Mouse (Mus musculus) forebrain, embryonic 15.5 days (tissue): ENCODE results near the gene Mpp2. TPM values are rescaled to one million over a fixed set of nuclear protein-coding genes. Genes with fewer than 3 reads are reported as not detected.

ENCODE experiments used
- ATAC-seq: fragments of 200-750 bp; cut with Nextera tagmentation; replicated peaks from 2 replicates; pipeline ENCODE4 v1.8.0; 2017; ENCODE audit warnings: mild to moderate bottlenecking, moderate TSS enrichment, moderate library complexity
- H3K27ac ChIP-seq: fragments of 300-500 bp; sonication (generic); replicated peaks from 2 replicates; pipeline ENCODE4 v1.5.1; 2015; ENCODE audit warnings: mild to moderate bottlenecking, inconsistent platforms
- H3K27me3 ChIP-seq: fragments of 300-500 bp; sonication (generic); 2 replicates; pipeline ENCODE4 v1.6.1; 2015; ENCODE audit warnings: inconsistent platforms
- H3K36me3 ChIP-seq: fragments of 300-500 bp; sonication (generic); 2 replicates; pipeline ENCODE4 v1.6.1; 2015; ENCODE audit warnings: mild to moderate bottlenecking, inconsistent platforms
- H3K4me1 ChIP-seq: fragments of 300-500 bp; sonication (generic); 2 replicates; pipeline ENCODE4 v1.6.1; 2015; ENCODE audit warnings: inconsistent platforms
- H3K4me2 ChIP-seq: fragments of 300-500 bp; sonication (generic); replicated peaks from 2 replicates; pipeline ENCODE4 v1.6.1; 2015; ENCODE audit warnings: mild to moderate bottlenecking, inconsistent platforms
- H3K4me3 ChIP-seq: fragments of 300-500 bp; sonication (generic); 2 replicates; pipeline ENCODE4 v1.5.1; 2015; ENCODE audit warnings: mild to moderate bottlenecking, inconsistent platforms
- H3K9ac ChIP-seq: fragments of 300-500 bp; sonication (generic); replicated peaks from 2 replicates; pipeline ENCODE4 v1.6.1; 2015; ENCODE audit warnings: mild to moderate bottlenecking, inconsistent platforms
- H3K9me3 ChIP-seq: fragments of 300-500 bp; sonication (generic); 2 replicates; pipeline ENCODE4 v1.6.1; 2016; ENCODE audit warnings: inconsistent platforms
- WGBS: fragments of 180-500 bp; shearing (Covaris S2); methylation state at CpG from one replicate; pipeline ENCODE4 v1.1.7; 2015; ENCODE audit warnings: mixed read lengths; 5-methylcytosine and 5-hydroxymethylcytosine counted together
- polyA plus RNA-seq: library from polyadenylated mRNA; unstranded; fragments of >200 nt; fragmentation: Nextera tagmentation; extraction: Ambion mirVana; gene quantifications from 2 replicates; pipeline ENCODE4 v1.2.1, GENCODE M21; 2015

Mpp2 gene
- polyA plus RNA-seq, 1 experiment from 2014 or later: 19.3 TPM

DNA sequence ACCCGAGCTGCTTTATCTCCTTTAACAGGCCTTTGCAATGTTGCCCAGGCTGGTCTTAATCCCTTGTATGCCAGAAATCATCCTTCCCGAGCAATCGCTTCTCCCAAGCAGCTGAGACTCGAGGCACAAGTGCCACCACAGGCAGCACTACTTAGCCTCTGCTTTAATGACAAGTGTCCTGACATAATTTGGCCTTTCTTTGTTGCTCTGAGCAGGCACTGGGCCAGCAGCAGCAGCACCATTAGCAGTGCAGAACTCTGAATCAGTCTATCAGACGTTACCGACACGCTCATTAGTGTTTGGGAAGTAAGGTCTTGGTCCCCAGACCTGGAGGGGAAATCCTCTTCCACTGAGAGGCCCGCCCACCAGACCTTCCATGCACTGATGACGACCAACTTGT, 68.6 kb downstream of the Mpp2 start:
- H3K9me3 ChIP-seq: no peaks in the 10 kb centered on the region
- no peaks in the 10 kb centered on the region for H3K27me3 ChIP-seq
- ATAC-seq: no peak
- no peak overlapping the region for H3K4me3 ChIP-seq
- no peak overlapping the region for H3K4me2 ChIP-seq
- 0 out of 2 replicates have a peak overlapping the region, but pooled peaks have one; percentile 7 for H3K27ac ChIP-seq
- no peak overlapping the region for H3K9ac ChIP-seq
- WGBS: 31% methylated on average over 9 of the region's 9 CpGs
- peaks cover 19% of the 10 kb centered on the region for H3K36me3 ChIP-seq
- H3K4me1 ChIP-seq: peaks cover 15% of the 10 kb centered on the region

GRCm38 (mm10) chr11:102016136-102016535, 72.2 kb downstream of the Mpp2 start:
- no peak overlapping the region for H3K4me3 ChIP-seq
- no peak overlapping the region for H3K9ac ChIP-seq
- 89% methylated on average over 1 of the region's 1 CpGs for WGBS
- H3K4me2 ChIP-seq: no peak overlapping the region
- no peaks in the 10 kb centered on the region for H3K9me3 ChIP-seq
- H3K4me1 ChIP-seq: peaks cover 9% of the 10 kb centered on the region
- no peak for ATAC-seq
- peaks cover 25% of the 10 kb centered on the region for H3K36me3 ChIP-seq
- no peak overlapping the region for H3K27ac ChIP-seq
- H3K27me3 ChIP-seq: no peaks in the 10 kb centered on the region

- WGBS: 65% methylated on average over 6 of the region's 6 CpGs
Measured at GRCm38 (mm10) chr11:102015472-102015871, 72.8 kb downstream of the Mpp2 start.

GRCm38 (mm10) chr11:102013201-102013600, 75.1 kb downstream of the Mpp2 start:
- no peak for ATAC-seq

More at GRCm38 (mm10) chr11:102015472-102015871, 72.8 kb downstream of the Mpp2 start:
- Histone ChIP-seq H3K27ac (no peak overlapping the region), H3K36me3 (peaks cover 25% of the 10 kb centered on the region), H3K27me3 (no peaks in the 10 kb centered on the region), H3K4me2 (no peak overlapping the region), H3K4me1 (peaks cover 15% of the 10 kb centered on the region), H3K9ac (no peak overlapping the region), H3K4me3 (no peak overlapping the region), H3K9me3 (no peaks in the 10 kb centered on the region)
- ATAC-seq: no peak

DNA sequence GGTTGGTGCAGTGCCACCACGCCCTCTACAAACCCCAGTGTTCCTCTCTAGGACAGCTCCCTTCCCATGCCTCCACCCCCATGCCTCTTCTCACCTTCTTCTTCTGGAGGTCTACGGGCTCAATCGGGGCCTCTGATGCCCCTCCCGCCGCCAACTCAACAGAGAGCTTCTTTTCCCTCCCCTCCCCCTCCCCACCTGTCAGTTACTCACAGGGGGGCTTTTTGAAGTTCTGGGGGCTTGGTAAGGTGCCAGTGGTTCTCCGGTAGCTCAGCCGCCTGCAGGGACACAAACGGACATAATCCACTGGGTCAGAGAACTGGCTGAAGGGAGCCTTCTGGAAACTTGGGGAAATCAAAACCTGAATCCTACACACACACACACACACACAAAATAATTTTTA, 76.8 kb downstream of the Mpp2 start:
- Histone ChIP-seq H3K9me3 (no peaks in the 10 kb centered on the region), H3K4me2 (no peak overlapping the region), H3K4me3 (no peak overlapping the region), H3K36me3 (peaks cover 35% of the 10 kb centered on the region), H3K27ac (no peak overlapping the region), H3K27me3 (no peaks in the 10 kb centered on the region), H3K4me1 (peaks cover 20% of the 10 kb centered on the region), H3K9ac (no peak overlapping the region)
- 62% methylated on average over 8 of the region's 8 CpGs for WGBS
- no peak for ATAC-seq

More at GRCm38 (mm10) chr11:102013201-102013600, 75.1 kb downstream of the Mpp2 start:
- H3K9me3 ChIP-seq: no peaks in the 10 kb centered on the region
- peaks cover 17% of the 10 kb centered on the region for H3K4me1 ChIP-seq
- H3K27me3 ChIP-seq: no peaks in the 10 kb centered on the region
- H3K4me2 ChIP-seq: no peak overlapping the region
- no peak overlapping the region for H3K27ac ChIP-seq
- H3K9ac ChIP-seq: no peak overlapping the region
- WGBS: 89% methylated on average over 8 of the region's 8 CpGs
- H3K4me3 ChIP-seq: no peak overlapping the region
- peaks cover 35% of the 10 kb centered on the region for H3K36me3 ChIP-seq

GRCm38 (mm10) chr11:102010140-102010539, 78.2 kb downstream of the Mpp2 start:
- Histone ChIP-seq H3K4me2 (no peak overlapping the region), H3K36me3 (peaks cover 33% of the 10 kb centered on the region), H3K27me3 (no peaks in the 10 kb centered on the region), H3K4me1 (peaks cover 24% of the 10 kb centered on the region), H3K27ac (peak overlapping the region; percentile 90), H3K9me3 (no peaks in the 10 kb centered on the region), H3K9ac (0 out of 2 replicates have a peak overlapping the region, but pooled peaks have one; percentile 13), H3K4me3 (no peak overlapping the region)
- ATAC-seq: peak; percentile 82
- WGBS: 16% methylated on average over 13 of the region's 13 CpGs

DNA sequence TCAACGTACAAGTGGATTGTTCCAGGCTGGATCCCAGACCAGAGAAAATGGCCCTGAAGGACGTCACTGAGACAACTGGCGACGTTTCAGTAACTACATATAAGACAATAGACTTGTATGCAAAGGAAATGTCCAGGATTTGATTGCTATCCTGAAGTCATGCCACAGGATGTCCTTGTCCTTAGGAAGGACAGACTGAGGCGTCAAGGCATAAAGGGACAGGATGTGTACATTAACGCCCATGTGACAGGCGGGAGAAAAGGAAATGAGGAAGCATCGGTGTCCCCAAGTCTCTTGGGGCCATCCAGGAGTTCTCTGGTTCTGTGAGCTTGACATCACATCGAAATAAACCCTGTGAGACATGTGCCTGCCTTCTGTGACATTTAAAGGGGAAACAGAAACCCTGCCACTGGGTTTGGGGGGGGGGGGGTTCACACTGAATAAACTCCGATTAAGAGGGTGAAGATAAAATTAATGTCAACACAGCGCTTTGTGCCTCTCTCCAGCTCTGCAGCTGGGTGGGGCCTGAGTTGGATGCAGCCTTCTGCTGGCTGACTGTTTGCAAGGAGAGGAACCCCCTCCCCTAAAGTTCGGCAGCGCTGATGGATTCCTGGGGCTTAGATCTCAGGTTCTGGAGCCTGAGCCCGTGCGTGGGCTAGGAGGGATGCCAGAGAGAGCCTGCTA, 79.2 kb downstream of the Mpp2 start:
- no peak for ATAC-seq
- Histone ChIP-seq H3K36me3 (peaks cover 43% of the 10 kb centered on the region), H3K27me3 (no peaks in the 10 kb centered on the region), H3K4me2 (no peak overlapping the region), H3K9me3 (no peaks in the 10 kb centered on the region), H3K4me3 (no peak overlapping the region), H3K4me1 (peaks cover 24% of the 10 kb centered on the region), H3K9ac (no peak overlapping the region), H3K27ac (peak overlapping the region; percentile 90)
- WGBS: 84% methylated on average over 15 of the region's 15 CpGs

GRCm38 (mm10) chr11:102008372-102008771, 79.9 kb downstream of the Mpp2 start:
- ATAC-seq: no peak
- Histone ChIP-seq H3K9ac (no peak overlapping the region), H3K4me3 (no peak overlapping the region), H3K27me3 (no peaks in the 10 kb centered on the region), H3K27ac (no peak overlapping the region), H3K4me2 (no peak overlapping the region), H3K9me3 (no peaks in the 10 kb centered on the region), H3K4me1 (peaks cover 24% of the 10 kb centered on the region), H3K36me3 (peaks cover 49% of the 10 kb centered on the region)
- WGBS: 91% methylated on average over 8 of the region's 8 CpGs

Other genes with a start within 250 kb of the Mpp2 start
- 0.51 and 0.59 TPM in 2 replicates for gene Meox1, start 194.1 kb downstream of the Mpp2 start, polyA plus RNA-seq
- gene Sost, start 121.5 kb downstream of the Mpp2 start, polyA plus RNA-seq: not detected in 2 replicates
- not detected in 2 replicates for gene Cfap97d1, start 104.2 kb downstream of the Mpp2 start, polyA plus RNA-seq
- gene Dusp3, start 101.5 kb downstream of the Mpp2 start, polyA plus RNA-seq: 11.0 and 13.0 TPM in 2 replicates
- 46.2 and 48.5 TPM in 2 replicates for gene Mpp3, start 60.1 kb downstream of the Mpp2 start, polyA plus RNA-seq
- gene Cd300lg, start 47.0 kb downstream of the Mpp2 start, polyA plus RNA-seq: 0.11 and 0.34 TPM in 2 replicates
- gene Ppy, start 12.8 kb upstream of the Mpp2 start, polyA plus RNA-seq: not detected in 2 replicates
- not detected in 2 replicates for gene Pyy, start 19.3 kb upstream of the Mpp2 start, polyA plus RNA-seq
- gene Nags, start 57.0 kb upstream of the Mpp2 start, polyA plus RNA-seq: 0.10 and 0.14 TPM in 2 replicates
- 37.4 and 41.6 TPM in 2 replicates for gene Tmem101, start 67.9 kb upstream of the Mpp2 start, polyA plus RNA-seq
- gene Lsm12, start 96.8 kb upstream of the Mpp2 start, polyA plus RNA-seq: 114 and 118 TPM in 2 replicates
- 21.5 and 23.7 TPM in 2 replicates for gene G6pc3, start 101.1 kb upstream of the Mpp2 start, polyA plus RNA-seq
- 127 and 129 TPM in 2 replicates for gene Hdac5, start 141.7 kb upstream of the Mpp2 start, polyA plus RNA-seq
- 5.6 and 7.0 TPM in 2 replicates for gene BC030867, start 160.4 kb upstream of the Mpp2 start, polyA plus RNA-seq
- gene Asb16, start 180.2 kb upstream of the Mpp2 start, polyA plus RNA-seq: not detected in 2 replicates
- gene Tmub2, start 196.4 kb upstream of the Mpp2 start, polyA plus RNA-seq: 73.1 and 73.4 TPM in 2 replicates
- 27.6 and 29.5 TPM in 2 replicates for gene Atxn7l3, start 208.1 kb upstream of the Mpp2 start, polyA plus RNA-seq
- 105 and 107 TPM in 2 replicates for gene Ubtf, start 231.2 kb upstream of the Mpp2 start, polyA plus RNA-seq